Mouse (Mus musculus): Measurements from ENCODE around the gene AI467606.

GRCm38 (mm10) chr7:127129638-127130037 lies 38.5 kb downstream of the AI467606 start:
- no peak for TF ChIP-seq POLR2A (IDR thresholded peaks at IDR 0.05; ENCODE audit: control insufficient read depth, low read depth, low read length)
- 0 out of 2 replicates have a peak, but pooled peaks have one; percentile 28 for TF ChIP-seq CTCF (IDR thresholded peaks at IDR 0.05; ENCODE audit: control insufficient read depth, insufficient read depth, insufficient replicate concordance, low read depth, low read length)
